Mouse (Mus musculus) left cerebral cortex, adult 9 months (tissue): ENCODE results near the gene Gramd4.

Source experiments
- DNase-seq, 2 experiments: peaks; one replicate each; pipeline ENCODE4 v3.0.0; 2022; ENCODE audit warnings: low spot score in 2 of 2

Gramd4 gene

GRCm38 (mm10) chr15:86057413-86057812 lies at the start of gene Gramd4:
Gene Gramd4, plus strand, starts transcription at chr15:86057695.
- no peak for DNase-seq

GRCm38 (mm10) chr15:86013130-86013529 lies 44.4 kb upstream of the Gramd4 start:
- no peak for DNase-seq

DNA sequence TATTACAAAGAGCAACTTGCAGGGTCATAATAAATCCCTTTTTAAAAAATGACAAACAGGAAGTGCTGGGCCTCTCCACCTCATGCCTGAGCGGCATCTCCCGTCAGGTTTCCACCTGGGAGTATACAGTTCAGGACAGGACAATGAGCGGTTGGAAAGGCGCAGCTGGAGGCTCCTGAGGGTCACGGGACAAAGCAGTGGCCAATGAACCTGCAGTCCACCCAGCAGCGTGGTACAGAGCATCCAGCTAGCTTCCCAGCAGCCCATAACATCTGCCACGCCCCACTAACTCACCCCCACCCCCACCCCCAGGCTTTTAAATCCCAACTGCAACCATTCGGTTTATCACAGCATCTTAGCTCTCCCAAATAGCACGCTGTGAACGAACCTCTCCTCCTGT lies 43.8 kb upstream of the Gramd4 start:
- no peak for DNase-seq

GRCm38 (mm10) chr15:86015026-86015425 lies 42.5 kb upstream of the Gramd4 start:
- no peak for DNase-seq

DNA sequence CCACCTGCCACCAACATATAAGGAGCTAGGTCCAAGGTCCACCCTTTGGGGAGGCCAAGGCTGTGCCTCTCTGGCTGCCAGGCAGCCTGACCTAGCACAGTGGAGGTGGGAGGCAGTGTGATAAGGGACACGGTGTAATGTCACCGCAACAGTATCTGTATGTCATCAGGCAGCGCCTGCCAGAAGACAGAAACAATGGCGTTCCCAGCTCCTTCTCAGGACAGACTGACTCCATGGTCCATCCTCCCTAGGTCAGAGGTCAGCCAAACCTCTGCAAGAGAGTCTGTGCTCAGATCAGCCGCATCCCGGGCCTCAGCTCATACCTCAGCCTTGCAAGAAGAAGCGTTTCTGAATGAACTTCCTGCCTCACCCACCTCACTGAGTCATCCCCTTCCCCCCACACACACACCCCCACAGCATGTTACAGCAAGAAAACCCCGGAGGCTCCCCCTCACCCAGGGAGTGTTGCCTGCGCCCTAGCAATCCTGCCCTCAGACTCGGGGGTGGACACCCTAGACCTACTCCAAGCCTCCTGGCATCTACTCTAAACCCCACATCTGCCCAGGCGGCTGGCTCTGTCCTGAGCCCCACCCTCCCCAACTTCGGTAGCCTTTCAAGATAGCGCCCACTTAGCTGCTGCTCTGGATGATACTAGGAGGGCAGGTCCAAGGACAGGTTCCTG lies 41.5 kb upstream of the Gramd4 start:
- DNase-seq: no peak

- DNase-seq: no peak
Measured at GRCm38 (mm10) chr15:86017336-86017735, 40.2 kb upstream of the Gramd4 start.

GRCm38 (mm10) chr15:86018753-86019512 lies 38.6 kb upstream of the Gramd4 start:
- DNase-seq: no peak

GRCm38 (mm10) chr15:86020008-86020407 lies 37.5 kb upstream of the Gramd4 start:
- DNase-seq: no peak

DNA sequence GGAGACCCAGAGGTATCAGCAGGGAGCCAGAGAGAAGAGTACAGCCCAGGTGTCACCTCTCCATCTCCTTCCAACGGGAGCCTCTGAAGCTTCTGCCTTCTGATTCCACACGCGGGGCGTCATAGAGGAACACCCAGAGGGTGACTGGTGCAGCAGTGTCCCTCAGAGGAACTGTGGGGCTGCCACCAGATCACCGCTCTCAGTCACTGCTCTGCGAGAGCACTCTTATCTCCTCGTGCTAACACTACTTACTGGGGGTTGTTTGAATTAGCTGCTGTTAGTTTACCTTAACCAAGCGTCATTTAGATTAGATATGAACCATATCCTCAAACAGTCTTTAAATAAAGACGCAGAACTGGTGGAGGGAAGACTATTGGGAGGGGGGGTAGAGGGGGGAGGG lies 36.2 kb upstream of the Gramd4 start:
- DNase-seq: no peak

DNA sequence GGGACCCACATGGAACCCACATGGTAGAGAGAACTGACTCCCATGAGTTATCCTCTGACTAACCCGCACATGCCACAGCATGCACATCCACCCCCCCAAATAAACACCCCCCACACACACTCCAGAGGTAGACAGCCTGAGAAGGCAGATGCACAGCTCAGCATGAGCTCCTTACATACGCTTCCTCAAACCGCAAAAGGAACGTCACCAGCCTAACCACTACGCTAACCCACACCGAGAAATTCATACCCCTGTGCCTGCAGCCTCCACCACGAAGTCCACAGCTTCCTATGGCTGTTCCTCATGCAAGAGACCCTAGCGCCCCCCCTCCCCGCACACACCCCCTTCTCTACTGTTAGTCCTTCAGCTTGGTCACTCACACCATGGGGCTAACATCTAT lies 35.5 kb upstream of the Gramd4 start:
- no peak for DNase-seq

DNA sequence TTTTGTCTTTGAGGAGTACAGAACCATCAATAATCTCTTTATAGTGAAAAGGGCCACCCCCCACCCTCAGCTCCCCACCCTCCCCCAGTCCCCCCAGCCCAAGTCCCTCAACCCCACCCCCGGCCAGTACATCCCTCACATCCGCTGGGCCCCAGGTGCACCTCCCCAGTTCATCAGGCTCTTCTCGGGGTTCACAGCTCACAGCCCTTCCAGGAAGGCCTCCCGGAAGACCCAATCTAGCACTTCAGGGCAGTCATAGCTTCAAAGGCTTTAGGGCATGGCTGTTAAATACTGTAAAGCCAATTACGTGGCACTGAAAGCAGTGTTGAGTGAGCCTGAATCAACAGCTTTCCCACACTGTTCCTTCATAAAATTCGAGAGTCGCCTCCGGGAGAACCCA lies 29.6 kb upstream of the Gramd4 start:
- no peak for DNase-seq

- no peak for DNase-seq
Measured at GRCm38 (mm10) chr15:86029981-86030380, 27.5 kb upstream of the Gramd4 start.

DNA sequence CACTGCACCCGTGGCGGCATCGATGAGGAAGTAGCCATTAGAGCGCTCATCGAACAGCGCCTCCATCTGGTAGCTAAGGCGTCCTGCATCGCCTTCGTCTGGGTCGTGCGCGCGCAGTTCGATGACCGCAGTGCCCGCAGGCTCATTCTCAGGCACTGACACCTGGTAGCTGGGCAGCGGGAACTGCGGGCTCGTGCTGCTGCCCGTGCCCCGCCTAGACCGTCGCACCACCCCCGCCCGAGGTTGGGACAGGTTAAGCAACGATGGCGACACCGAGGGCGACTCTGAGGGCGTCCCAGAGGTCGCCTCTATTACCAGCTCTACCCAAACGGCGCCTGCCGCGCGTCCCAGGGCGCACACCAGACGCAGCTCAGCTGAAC lies 24.7 kb upstream of the Gramd4 start:
- no peak for DNase-seq

DNA sequence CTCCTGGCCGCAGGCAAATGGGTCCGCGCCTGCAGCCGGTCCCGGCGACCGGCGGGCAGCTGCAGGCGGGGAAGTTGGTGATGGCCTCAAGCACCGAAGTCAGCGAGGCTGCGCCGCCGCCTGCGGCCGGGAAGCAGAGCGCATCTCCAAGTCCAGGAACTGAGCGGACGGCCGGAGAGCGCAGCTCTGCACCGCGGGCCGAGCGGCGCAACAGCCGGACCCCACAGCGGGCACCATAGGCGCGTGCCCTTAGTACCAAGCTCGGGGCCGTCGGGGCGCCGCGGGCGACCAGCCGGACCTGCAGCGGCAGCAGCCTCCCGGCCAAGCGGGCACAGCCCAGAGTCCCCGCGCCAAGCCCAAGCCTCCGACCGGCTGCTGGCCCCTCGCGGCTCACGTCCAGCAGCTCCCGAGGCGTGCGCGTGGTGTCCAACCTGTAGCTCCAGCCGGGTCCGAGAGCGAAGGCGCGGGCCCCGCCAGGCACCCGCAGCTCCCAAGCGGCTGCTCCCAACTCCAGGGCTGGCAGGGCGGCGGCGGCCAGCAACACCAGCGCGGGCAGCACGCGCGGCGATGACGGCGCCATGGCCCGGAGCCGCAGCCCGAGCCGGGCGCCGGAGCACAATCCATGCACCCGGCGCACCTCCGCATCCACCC lies 24.2 kb upstream of the Gramd4 start, which contains the start of gene Celsr1:
Gene Celsr1, minus strand, starts transcription at position 587 of the 651 bp plus-strand sequence.
- no peak for DNase-seq

GRCm38 (mm10) chr15:86034021-86034523 lies 23.4 kb upstream of the Gramd4 start:
- DNase-seq: no peak

DNA sequence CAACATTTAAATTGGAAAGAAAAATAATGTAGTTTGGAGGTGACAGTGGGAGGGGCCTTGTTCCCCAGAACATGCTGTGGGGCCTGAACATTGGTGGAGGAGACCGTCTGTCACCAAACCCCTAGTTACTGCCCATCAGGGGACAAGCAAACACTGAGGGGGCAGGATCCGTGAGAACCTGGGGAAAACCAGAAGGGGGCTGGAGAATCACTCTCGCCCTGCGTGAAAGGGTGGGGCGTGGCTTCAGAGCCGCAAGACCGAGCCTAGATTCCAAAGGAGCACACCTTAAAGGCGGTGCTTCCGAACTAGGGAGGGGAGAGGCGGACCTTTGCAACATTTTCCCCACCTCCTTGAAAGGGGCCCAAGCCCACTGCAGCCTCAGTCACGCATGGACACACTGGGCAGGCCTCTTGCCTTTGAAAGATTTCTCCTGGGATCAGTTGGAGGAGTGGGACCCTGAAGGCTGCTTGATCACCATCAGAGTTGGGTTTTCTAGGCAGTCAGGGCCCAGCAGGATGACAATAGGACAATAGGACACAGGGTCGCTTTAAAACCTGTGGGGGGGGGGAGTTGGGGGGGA lies 22.6 kb upstream of the Gramd4 start:
- no peak for DNase-seq

- DNase-seq: no peak
Measured at GRCm38 (mm10) chr15:86035913-86036312, 21.6 kb upstream of the Gramd4 start.

DNA sequence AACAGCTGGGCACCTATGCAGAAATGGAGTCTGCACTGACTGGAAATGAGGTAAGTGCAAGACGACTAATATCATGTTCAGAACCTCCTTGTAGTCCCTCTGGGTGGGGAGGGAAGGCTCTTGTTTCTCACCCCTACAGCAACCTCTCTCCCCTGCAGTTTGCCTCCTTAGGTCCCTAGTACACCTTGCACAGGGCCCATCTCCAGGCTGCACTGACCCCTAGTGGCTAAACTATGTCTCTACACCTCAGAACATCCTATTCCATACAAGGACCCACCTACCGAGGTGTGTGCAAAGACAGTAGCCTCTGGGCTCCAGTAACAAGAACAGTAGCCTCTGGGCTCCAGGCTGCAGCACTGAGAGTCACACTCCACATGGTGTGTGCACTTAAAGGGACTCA lies 18.7 kb upstream of the Gramd4 start:
- DNase-seq: peak in 1 of 2 experiments; percentile 46

DNA sequence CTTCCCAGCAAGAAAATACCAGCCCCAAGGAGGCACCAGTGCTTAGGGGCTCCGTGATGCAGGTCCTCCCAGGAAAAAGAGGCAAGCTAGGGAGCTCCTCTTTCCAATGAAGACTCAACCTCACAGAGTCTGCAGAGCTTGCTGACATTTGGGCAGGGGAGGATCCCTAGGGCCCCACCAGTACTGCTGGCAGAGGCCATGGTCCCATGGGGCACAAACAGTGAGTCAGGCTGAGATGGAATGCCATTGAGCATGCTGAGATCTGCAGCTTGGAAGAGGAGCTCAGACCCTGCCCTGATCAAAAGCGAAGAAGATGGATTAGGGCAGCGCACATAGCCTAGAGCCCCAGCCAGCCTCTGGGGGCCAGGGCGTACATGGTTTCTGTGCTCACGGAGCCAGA lies 16.1 kb upstream of the Gramd4 start:
- DNase-seq: no peak

DNA sequence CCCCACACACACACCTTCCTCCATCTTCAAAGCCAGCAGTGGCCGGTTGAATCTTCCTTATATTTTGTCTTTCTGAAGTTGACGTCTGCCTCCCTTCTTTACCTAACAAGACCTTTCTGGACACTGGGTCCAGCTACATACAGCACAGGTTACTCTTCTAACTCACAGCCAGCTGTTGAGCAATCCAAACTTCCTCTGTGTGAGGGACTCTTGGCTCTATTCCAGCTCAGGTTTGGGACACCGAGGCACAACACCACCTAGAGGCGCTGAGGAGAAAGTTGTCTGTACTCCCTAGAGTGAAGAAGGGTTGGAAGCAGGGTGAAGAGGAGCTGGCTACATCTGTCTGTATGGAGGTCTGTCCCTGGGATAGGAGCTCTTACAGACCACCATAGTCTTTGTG lies 15.1 kb upstream of the Gramd4 start:
- DNase-seq: no peak

DNA sequence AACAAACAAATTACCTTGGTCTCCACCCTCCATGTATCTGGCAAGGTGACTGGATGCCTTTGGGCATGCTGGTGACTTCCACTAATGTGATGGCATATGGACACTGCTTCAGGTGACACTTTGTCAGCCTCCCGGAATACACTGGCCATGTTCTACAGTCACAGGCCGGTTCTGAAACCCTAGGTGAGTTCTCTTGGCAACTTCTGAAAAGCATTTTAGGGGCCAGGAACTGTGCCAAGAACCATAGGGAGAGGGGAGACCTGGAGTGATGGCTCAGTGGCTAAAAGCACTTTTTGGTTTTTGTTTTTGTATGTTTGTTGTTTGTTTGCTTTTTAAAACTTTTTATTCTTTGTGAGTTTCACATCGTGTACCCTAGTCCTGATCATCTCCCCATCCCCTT lies 8.0 kb upstream of the Gramd4 start:
- no peak for DNase-seq

- DNase-seq: no peak
Measured at GRCm38 (mm10) chr15:86050170-86050743, 7.2 kb upstream of the Gramd4 start.
